Mouse (Mus musculus) c-Kit-positive CD71-positive TER-119-negative erythroid progenitor cells, embryonic 14.5 days (primary cell): Measurements from ENCODE around the gene Dlg5.
A peak's percentile ranks its signal among the peaks of the same experiment; 100 is the strongest.

Experiments
- DNase-seq: peaks from one replicate; pipeline ENCODE4 v3.0.0-alpha.2; 2013; ENCODE audit warnings: low read depth

The Dlg5 gene

GRCm38 (mm10) chr14:24189598-24189997 is 56.1 kb downstream of the Dlg5 start:
- no peak for DNase-seq

GRCm38 (mm10) chr14:24185514-24185913 is 60.2 kb downstream of the Dlg5 start:
- no peak for DNase-seq

GRCm38 (mm10) chr14:24182955-24183354 is 62.8 kb downstream of the Dlg5 start:
- no peak for DNase-seq

- peak; percentile 34 for DNase-seq
Measured at GRCm38 (mm10) chr14:24181811-24182506, 63.8 kb downstream of the Dlg5 start.

GRCm38 (mm10) chr14:24179466-24179991 is 66.2 kb downstream of the Dlg5 start:
- no peak for DNase-seq

GRCm38 (mm10) chr14:24176609-24177008 is 69.1 kb downstream of the Dlg5 start:
- no peak for DNase-seq

GRCm38 (mm10) chr14:24173326-24173725 is 72.4 kb downstream of the Dlg5 start:
- DNase-seq, result no peak

GRCm38 (mm10) chr14:24171639-24172311 is 73.9 kb downstream of the Dlg5 start:
- no peak for DNase-seq

- DNase-seq, result no peak
Measured at GRCm38 (mm10) chr14:24166046-24166445, 79.7 kb downstream of the Dlg5 start.

GRCm38 (mm10) chr14:24164721-24165367 is 80.9 kb downstream of the Dlg5 start:
- no peak for DNase-seq

- no peak for DNase-seq
Measured at GRCm38 (mm10) chr14:24162856-24163255, 82.9 kb downstream of the Dlg5 start.

- DNase-seq, result no peak
Measured at GRCm38 (mm10) chr14:24148892-24149291, 96.8 kb downstream of the Dlg5 start.

GRCm38 (mm10) chr14:24144821-24145220 is 100.9 kb downstream of the Dlg5 start:
- no peak for DNase-seq

- no peak for DNase-seq
Measured at GRCm38 (mm10) chr14:24144421-24144820, 101.3 kb downstream of the Dlg5 start.

- DNase-seq, result no peak
Measured at GRCm38 (mm10) chr14:24142926-24143430, 102.7 kb downstream of the Dlg5 start.

GRCm38 (mm10) chr14:24141727-24142126 is 104.0 kb downstream of the Dlg5 start:
- no peak for DNase-seq

GRCm38 (mm10) chr14:24140297-24140812 is 105.4 kb downstream of the Dlg5 start:
- peak; percentile 62 for DNase-seq

GRCm38 (mm10) chr14:24136908-24137307 is 108.8 kb downstream of the Dlg5 start:
- no peak for DNase-seq

GRCm38 (mm10) chr14:24134623-24135290 is 111.0 kb downstream of the Dlg5 start:
- DNase-seq, result no peak

- no peak for DNase-seq
Measured at GRCm38 (mm10) chr14:24133801-24134200, 111.9 kb downstream of the Dlg5 start.

- DNase-seq, result no peak
Measured at GRCm38 (mm10) chr14:24132092-24132491, 113.6 kb downstream of the Dlg5 start.

- DNase-seq, result no peak
Measured at GRCm38 (mm10) chr14:24125069-24125468, 120.7 kb downstream of the Dlg5 start.
